Mouse (Mus musculus) thymus, adult 2 months (tissue): ENCODE measurements around the gene Rab24.

Experiments used
- CTCF ChIP-seq: fragments of 200-500 bp; IDR thresholded peaks from 2 replicates; pipeline ENCODE4 v1.5.1; 2012; ENCODE audit warnings: mild to moderate bottlenecking, control low read depth, low read length, moderate library complexity, borderline replicate concordance; ENCODE audit not compliant: control insufficient read depth, poor library complexity, insufficient read depth; ENCODE audit errors: extremely low read depth
- POLR2A ChIP-seq: fragments of 200-500 bp; IDR thresholded peaks from 2 replicates; pipeline ENCODE4 v1.6.1; 2012; ENCODE audit warnings: mild to moderate bottlenecking, low read length, control low read depth, moderate library complexity; ENCODE audit not compliant: control insufficient read depth, poor library complexity, insufficient read depth; ENCODE audit errors: extremely low read depth

DNA sequence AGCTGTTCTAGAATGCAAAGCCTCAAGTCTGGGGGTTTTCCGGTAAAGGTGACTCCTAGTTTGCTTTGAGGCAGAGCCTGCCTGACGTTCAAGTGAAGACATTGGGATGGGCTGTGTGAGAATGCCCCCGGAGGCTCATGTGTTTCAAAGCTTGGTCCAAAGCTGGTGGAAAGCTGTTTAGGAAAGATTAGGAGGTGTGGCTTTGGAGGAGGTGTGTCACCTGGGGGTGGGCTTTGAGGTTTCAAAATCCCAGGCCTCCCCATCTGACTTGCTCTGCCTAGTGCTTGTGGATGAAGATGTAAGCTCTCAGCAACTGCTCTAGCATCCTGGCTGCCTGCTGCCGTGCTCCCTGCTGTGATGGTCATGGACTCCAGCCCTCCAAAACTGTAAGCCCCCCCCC is 14.0 kb upstream of the Rab24 start:
- TF ChIP-seq POLR2A = no peak
- no peak for TF ChIP-seq CTCF
